Mouse (Mus musculus): ENCODE results near the gene Mmp23.

The Mmp23 gene

DNA sequence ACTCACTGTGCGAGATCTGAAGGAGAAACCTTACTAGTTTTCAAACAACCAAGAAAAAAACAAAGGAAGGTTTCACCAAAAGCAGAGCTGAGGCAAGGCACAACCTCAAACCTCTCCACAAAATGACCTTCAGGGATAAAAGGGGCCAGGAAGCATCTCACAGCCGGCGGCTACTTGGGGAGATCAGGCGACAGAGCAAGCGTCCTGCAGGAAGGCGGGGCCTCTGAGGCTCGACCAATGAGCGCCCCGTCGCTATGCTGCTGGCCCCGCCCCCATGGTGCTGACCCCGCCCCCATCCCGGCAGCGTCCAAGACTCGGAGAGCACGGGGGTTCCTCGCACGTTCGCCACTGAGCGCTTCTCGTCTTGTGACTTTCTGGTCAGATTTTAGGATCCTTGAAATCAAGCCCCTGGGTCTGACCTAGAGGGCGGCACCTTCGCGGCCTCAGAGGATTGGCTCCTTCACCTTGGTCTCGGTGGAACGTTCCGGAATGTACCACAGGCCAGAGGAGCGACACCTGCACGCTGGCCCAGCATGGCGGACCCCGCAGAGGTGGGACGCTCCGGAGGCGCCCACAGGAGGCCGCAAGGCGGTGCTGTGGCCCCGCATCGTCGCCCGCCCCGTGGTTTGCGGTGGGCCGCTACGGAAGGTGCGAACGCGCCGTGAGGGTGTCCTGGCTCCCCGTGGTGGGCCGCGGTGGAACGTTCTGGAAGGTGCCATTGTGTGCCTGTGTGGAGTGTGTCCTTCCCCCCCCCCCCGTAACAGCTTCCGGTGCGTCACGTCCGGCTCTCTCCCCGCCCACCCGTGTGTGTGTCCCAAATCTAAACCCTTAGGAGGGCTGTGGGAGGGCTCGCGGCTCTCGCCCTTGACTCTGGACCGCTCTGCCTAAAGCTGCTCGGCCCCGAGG lies 51.8 kb downstream of the Mmp23 start, which contains the start of gene Slc35e2:
TSS of gene Slc35e2 (plus strand) at position 326 of the 906 bp plus-strand sequence.
- DNase-seq (ENCODE audit: low spot score in 2 of 2) = peak; percentile 85 to 87
